Mouse (Mus musculus): ENCODE results near the gene Pold4. TPM values are rescaled to one million over a fixed set of nuclear protein-coding genes. Genes with fewer than 3 reads are reported as not detected.

The Pold4 gene
- total and polyA plus RNA-seq, 3 experiments, result 36.8 to 76.4 (median 53.4) TPM

DNA sequence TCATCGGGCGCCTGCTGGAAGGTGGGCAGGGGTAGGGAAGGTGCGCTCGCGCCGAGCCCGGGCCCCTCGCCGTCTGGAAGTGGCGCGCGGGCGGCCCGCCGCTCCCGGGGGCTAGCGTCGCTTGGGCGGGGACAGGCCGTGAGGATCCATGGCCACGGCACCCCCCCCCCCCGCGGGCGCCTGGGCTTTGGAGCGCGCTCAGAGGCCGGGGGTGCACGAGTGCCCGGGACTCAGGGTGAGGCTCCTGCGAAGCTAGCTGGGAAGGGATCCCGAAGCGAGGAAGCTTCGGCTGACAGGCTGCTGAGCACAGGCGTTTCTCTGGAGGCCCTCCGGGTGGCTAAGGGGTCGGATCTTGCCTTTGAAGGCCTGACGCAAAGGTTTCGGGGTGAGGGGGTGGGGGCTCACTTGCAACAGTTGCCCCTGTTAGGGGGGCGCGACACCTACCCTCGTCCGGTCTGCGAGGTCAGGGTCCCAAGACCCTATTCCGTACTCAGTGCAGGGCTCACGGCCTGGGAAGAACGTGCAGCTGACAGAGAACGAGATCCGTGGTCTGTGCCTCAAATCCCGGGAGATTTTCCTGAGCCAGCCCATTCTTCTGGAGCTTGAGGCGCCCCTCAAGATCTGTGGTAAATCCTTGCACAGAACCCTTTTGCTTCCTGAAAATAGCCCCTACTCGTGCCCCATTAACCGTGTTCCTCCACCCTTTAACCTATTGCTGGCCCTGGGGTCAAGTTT, 39.3 kb upstream of the Pold4 start:
- Histone ChIP-seq H3K4me3 (replicated peaks in 1 of 3; ENCODE audit: low read depth in 2 of 3, low read length in 2 of 3, poor library complexity in 1 of 3) (peak overlapping the region; percentile 84 to 89 (median 85)), H3K9ac (ENCODE audit: insufficient read depth, low read depth) (peak overlapping the region; percentile 74), H3K36me3 (replicated peaks in 1 of 2; ENCODE audit: control insufficient read depth in 1 of 2, insufficient read depth in 1 of 2, low read length in 1 of 2) (peaks cover 50 to 63% of the 10 kb centered on the region in 2 experiments), H3K79me2 (replicated peaks; ENCODE audit: control insufficient read depth, extremely low read depth, insufficient read depth, poor library complexity, severe bottlenecking) (peaks cover 46% of the 10 kb centered on the region), H3K27ac (ENCODE audit: insufficient read depth, low read depth) (peak overlapping the region; percentile 24; the same call in 1 of the 2 replicates), H3K4me2 (ENCODE audit: insufficient read depth, low read depth, poor library complexity, severe bottlenecking) (peak overlapping the region; percentile 52), H3K9me3 (replicated peaks; ENCODE audit: low read length) (no peaks in the 10 kb centered on the region), H3K4me1 (ENCODE audit: control insufficient read depth in 1 of 2, insufficient read depth in 2 of 2) (peaks cover 23 to 65% of the 10 kb centered on the region in 2 experiments), H3K27me3 (replicated peaks) (no peaks in the 10 kb centered on the region)
- in situ Hi-C loops (cut with MboI; ENCODE audit: low pct_ligation_motif_present, low pct_unique_long_range_greater_than_20kb, low sequenced_read_pairs), result no loop called here
- dilution Hi-C loops (cut with MboI; ENCODE audit: extremely low pct_ligation_motif_present, extremely low pct_unique_long_range_greater_than_20kb, low sequenced_read_pairs), result no loop called here
- TF ChIP-seq ZMIZ1 (IDR thresholded peaks at IDR 0.05; ENCODE audit: low read depth, low read length) (no peak), MAZ (IDR thresholded peaks at IDR 0.05; ENCODE audit: low read depth, low read length) (no peak), IRF4 (IDR thresholded peaks at IDR 0.05; ENCODE audit: low read depth, low read length) (no peak), RCOR1 (conservative IDR thresholded peaks at IDR 0.05; ENCODE audit: low read depth, low read length) (no peak), GABPA (IDR thresholded peaks at IDR 0.05; ENCODE audit: insufficient replicate concordance, low read depth, low read length) (no peak), JUND (conservative IDR thresholded peaks at IDR 0.05; ENCODE audit: low read depth, low read length) (no peak), RAD21 (IDR thresholded peaks at IDR 0.05; ENCODE audit: low read depth, low read length) (no peak), EP300 (IDR thresholded peaks at IDR 0.05; ENCODE audit: low read length) (no peak), CTCF (conservative IDR thresholded peaks at IDR 0.05 in 1 of 2, IDR thresholded peaks at IDR 0.05 in 1 of 2; ENCODE audit: low read depth in 2 of 2, low read length in 2 of 2) (no peak), BHLHE40 (IDR thresholded peaks at IDR 0.05; ENCODE audit: low read depth, low read length) (no peak)
- no peak for DNase-seq (ENCODE audit: extremely low read depth)

DNA sequence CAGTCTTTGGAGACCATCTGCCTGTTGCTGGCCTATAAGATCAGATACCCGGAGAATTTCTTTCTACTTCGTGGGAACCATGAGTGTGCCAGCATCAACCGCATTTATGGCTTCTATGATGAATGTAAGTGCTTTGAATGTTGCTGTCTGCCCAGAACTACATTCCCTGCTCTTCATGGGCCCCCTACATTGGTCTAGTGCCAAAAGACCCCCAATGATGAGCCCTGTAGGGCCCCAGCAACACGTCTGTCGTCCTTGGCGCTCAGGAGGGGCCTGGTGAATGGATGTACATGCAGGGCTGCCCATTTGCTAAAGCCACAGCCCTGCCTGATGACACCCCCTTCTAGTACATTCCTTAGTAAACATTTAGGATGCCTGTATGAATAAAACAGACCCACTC, 38.6 kb upstream of the Pold4 start:
- H3K4me2 ChIP-seq (ENCODE audit: insufficient read depth, low read depth, poor library complexity, severe bottlenecking), result peak overlapping the region; percentile 52
- dilution Hi-C loops (cut with MboI; ENCODE audit: extremely low pct_ligation_motif_present, extremely low pct_unique_long_range_greater_than_20kb, low sequenced_read_pairs), result no loop called here
- TF ChIP-seq POLR2AphosphoS2 (IDR thresholded peaks at IDR 0.05; ENCODE audit: low read depth, low read length) (peak; percentile 4; the same call in 1 of the 2 replicates), TCF12 (IDR thresholded peaks at IDR 0.05; ENCODE audit: low read depth, low read length) (no peak)
- no peak overlapping the region for H3K27ac ChIP-seq (ENCODE audit: insufficient read depth, low read depth)
- H3K79me2 ChIP-seq (replicated peaks; ENCODE audit: control insufficient read depth, extremely low read depth, insufficient read depth, poor library complexity, severe bottlenecking), result peaks cover 45% of the 10 kb centered on the region
- peaks cover 48 to 62% of the 10 kb centered on the region in 2 experiments for H3K36me3 ChIP-seq (replicated peaks in 1 of 2; ENCODE audit: control insufficient read depth in 1 of 2, insufficient read depth in 1 of 2, low read length in 1 of 2)
- no peaks in the 10 kb centered on the region for H3K27me3 ChIP-seq (replicated peaks)
- H3K9me3 ChIP-seq (replicated peaks; ENCODE audit: low read length), result no peaks in the 10 kb centered on the region
- H3K9ac ChIP-seq (ENCODE audit: insufficient read depth, low read depth), result peak overlapping the region; percentile 74
- DNase-seq (ENCODE audit: extremely low read depth), result no peak
- peak overlapping the region; percentile 84 to 89 (median 85) for H3K4me3 ChIP-seq (replicated peaks in 1 of 3; ENCODE audit: low read depth in 2 of 3, low read length in 2 of 3, poor library complexity in 1 of 3)
- H3K4me1 ChIP-seq (ENCODE audit: control insufficient read depth in 1 of 2, insufficient read depth in 2 of 2), result peaks cover 16 to 60% of the 10 kb centered on the region in 2 experiments
- in situ Hi-C loops (cut with MboI; ENCODE audit: low pct_ligation_motif_present, low pct_unique_long_range_greater_than_20kb, low sequenced_read_pairs), result no loop called here

Data from CH12.LX (cell line).